Mouse (Mus musculus) lung, postnatal 0 days (tissue): ENCODE data around the gene Stk4. TPM values are rescaled to one million over a fixed set of nuclear protein-coding genes. Genes with fewer than 3 reads are reported as not detected.

Source experiments
- ATAC-seq: fragments of 200-750 bp; cut with Nextera tagmentation; 2 replicates; pipeline ENCODE4 v1.8.0; 2017; ENCODE audit warnings: moderate library complexity
- DNase-seq: peaks from one replicate; pipeline ENCODE4 v3.0.0-alpha.2; 2016; ENCODE audit warnings: low spot score
- H3K27ac ChIP-seq: fragments of 300-500 bp; sonication (generic); 2 replicates; pipeline ENCODE4 v1.5.1; 2014; ENCODE audit warnings: antibody characterized with exemption, mild to moderate bottlenecking, low read length, mixed read lengths
- H3K27me3 ChIP-seq: fragments of 300-500 bp; sonication (generic); replicated peaks from 2 replicates; pipeline ENCODE4 v1.6.1; 2014; ENCODE audit warnings: low read length, mixed read lengths; ENCODE audit not compliant: insufficient read depth
- H3K36me3 ChIP-seq: fragments of 300-500 bp; sonication (generic); 2 replicates; pipeline ENCODE4 v1.6.1; 2014; ENCODE audit warnings: low read length, mixed read lengths; ENCODE audit not compliant: insufficient read depth
- H3K4me1 ChIP-seq: fragments of 300-500 bp; sonication (generic); 2 replicates; pipeline ENCODE4 v1.6.1; 2014; ENCODE audit warnings: antibody characterized with exemption, low read depth, low read length, mixed read lengths; ENCODE audit not compliant: insufficient read depth
- H3K4me2 ChIP-seq: fragments of 300-500 bp; sonication (generic); replicated peaks from 2 replicates; pipeline ENCODE4 v1.6.1; 2014; ENCODE audit warnings: low read depth, mild to moderate bottlenecking, low read length, moderate library complexity, mixed read lengths
- H3K4me3 ChIP-seq: fragments of 300-500 bp; sonication (generic); 2 replicates; pipeline ENCODE4 v1.5.1; 2014; ENCODE audit warnings: low read depth, low read length
- H3K9ac ChIP-seq: fragments of 300-500 bp; sonication (generic); replicated peaks from 2 replicates; pipeline ENCODE4 v1.6.1; 2014; ENCODE audit warnings: low read depth, mild to moderate bottlenecking
- H3K9me3 ChIP-seq: fragments of 300-500 bp; sonication (generic); 2 replicates; pipeline ENCODE4 v1.6.1; 2016; ENCODE audit warnings: low read length, mixed read lengths
- CTCF ChIP-seq: IDR thresholded peaks from 2 replicates; pipeline ENCODE4 v1.5.1; 2016; ENCODE audit warnings: antibody characterized with exemption, mild to moderate bottlenecking
- EP300 ChIP-seq: IDR thresholded peaks from 2 replicates; pipeline ENCODE4 v1.6.1; 2016; ENCODE audit warnings: antibody characterized with exemption, mild to moderate bottlenecking, control low read depth
- WGBS: fragments of 180-500 bp; shearing (Covaris S2); extraction: QIAGEN DNeasy Blood & Tissue Kit; methylation state at CpG from one replicate; pipeline ENCODE4 v1.1.7; 2014; 5-methylcytosine and 5-hydroxymethylcytosine counted together
- polyA plus RNA-seq: library from polyadenylated mRNA; unstranded; fragments of >200 nt; fragmentation: Nextera tagmentation; extraction: Ambion mirVana; gene quantifications from 2 replicates; pipeline ENCODE4 v1.2.1, GENCODE M21; 2015

The Stk4 gene
- polyA plus RNA-seq, 1 experiment from 2014 or later: 27.0 TPM

- peak; percentile 22 for DNase-seq
- peak overlapping the region; percentile 89 for H3K4me3 ChIP-seq
- H3K9me3 ChIP-seq: no peaks in the 10 kb centered on the region
- no peak for TF ChIP-seq EP300
- no peak for TF ChIP-seq CTCF
- no peaks in the 10 kb centered on the region for H3K36me3 ChIP-seq
- H3K27ac ChIP-seq: peak overlapping the region; percentile 63; the same call in 1 of the 2 replicates
- ATAC-seq: no peak
- H3K4me1 ChIP-seq: peaks cover 11% of the 10 kb centered on the region; the same call in 1 of the 2 replicates
- peak overlapping the region; percentile 57; the same call in 1 of the 2 replicates for H3K9ac ChIP-seq
- WGBS: 18% methylated on average over 5 of the region's 5 CpGs
- peak overlapping the region; percentile 78 for H3K4me2 ChIP-seq
- H3K27me3 ChIP-seq: no peaks in the 10 kb centered on the region
Measured at GRCm38 (mm10) chr2:164075088-164075487, 5.0 kb downstream of the Stk4 start.

GRCm38 (mm10) chr2:164076874-164077425 is 6.8 kb downstream of the Stk4 start:
- peak overlapping the region; percentile 5; the same call in 1 of the 2 replicates for H3K4me2 ChIP-seq
- TF ChIP-seq EP300 (no peak), CTCF (no peak)
- peaks cover 14% of the 10 kb centered on the region for H3K36me3 ChIP-seq
- H3K27ac ChIP-seq: no peak overlapping the region
- H3K27me3 ChIP-seq: no peaks in the 10 kb centered on the region
- no peak overlapping the region for H3K9ac ChIP-seq
- ATAC-seq: no peak
- no peak for DNase-seq
- 76% methylated on average over 8 of the region's 8 CpGs for WGBS
- H3K9me3 ChIP-seq: no peaks in the 10 kb centered on the region
- H3K4me1 ChIP-seq: peaks cover 9% of the 10 kb centered on the region; the same call in 1 of the 2 replicates
- no peak overlapping the region for H3K4me3 ChIP-seq

GRCm38 (mm10) chr2:164077875-164078274 is 7.8 kb downstream of the Stk4 start:
- 48% methylated on average over 5 of the region's 5 CpGs for WGBS
- DNase-seq (peak; percentile 37), ATAC-seq (no peak)
- Histone ChIP-seq H3K9me3 (no peaks in the 10 kb centered on the region), H3K4me3 (no peak overlapping the region), H3K27me3 (no peaks in the 10 kb centered on the region), H3K36me3 (peaks cover 22% of the 10 kb centered on the region), H3K4me2 (0 out of 2 replicates have a peak overlapping the region, but pooled peaks have one; percentile 1), H3K4me1 (peaks cover 9% of the 10 kb centered on the region; the same call in 1 of the 2 replicates), H3K9ac (no peak overlapping the region), H3K27ac (peak overlapping the region; percentile 29; the same call in 1 of the 2 replicates)
- TF ChIP-seq EP300 (peak; percentile 45), CTCF (no peak)

- no peak for DNase-seq
- 79% methylated on average over 6 of the region's 6 CpGs for WGBS
Measured at GRCm38 (mm10) chr2:164079488-164079887, 9.4 kb downstream of the Stk4 start.

DNA sequence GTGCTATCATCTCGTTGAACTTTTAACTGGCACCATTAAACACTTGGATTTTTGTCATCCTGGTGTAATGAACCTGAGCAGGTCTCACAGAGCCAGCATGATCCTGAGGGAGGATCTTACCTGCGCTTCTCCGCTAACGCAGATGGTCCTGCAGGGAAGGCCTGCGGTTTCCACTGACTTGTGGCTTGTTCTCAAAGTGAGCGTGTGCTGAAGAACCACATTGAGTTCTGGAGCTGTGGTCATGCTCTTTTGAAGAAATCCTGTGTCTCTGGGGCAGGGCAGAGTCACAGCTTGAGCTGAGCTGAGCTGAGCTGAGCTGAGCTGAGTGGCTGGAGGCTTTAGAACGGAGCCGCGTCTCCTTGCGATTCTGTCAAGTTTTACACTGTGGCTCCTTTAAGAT is 11.5 kb downstream of the Stk4 start:
- no peaks in the 10 kb centered on the region for H3K27me3 ChIP-seq
- no peak for TF ChIP-seq EP300
- TF ChIP-seq CTCF: no peak
- H3K4me3 ChIP-seq: no peak overlapping the region
- ATAC-seq: no peak
- H3K9me3 ChIP-seq: no peaks in the 10 kb centered on the region
- 92% methylated on average over 10 of the region's 10 CpGs for WGBS
- peaks cover 25% of the 10 kb centered on the region for H3K36me3 ChIP-seq
- H3K4me2 ChIP-seq: no peak overlapping the region
- DNase-seq: no peak
- no peak overlapping the region for H3K9ac ChIP-seq
- H3K4me1 ChIP-seq: 0 out of 2 replicates have a peak, but pooled peaks cover 2% of the 10 kb centered on the region
- no peak overlapping the region for H3K27ac ChIP-seq

More at GRCm38 (mm10) chr2:164079488-164079887, 9.4 kb downstream of the Stk4 start:
- ATAC-seq: no peak
- H3K36me3 ChIP-seq: peaks cover 22% of the 10 kb centered on the region
- no peak overlapping the region for H3K9ac ChIP-seq
- H3K27me3 ChIP-seq: no peaks in the 10 kb centered on the region
- no peak for TF ChIP-seq CTCF
- no peak for TF ChIP-seq EP300
- no peaks in the 10 kb centered on the region for H3K9me3 ChIP-seq
- no peak overlapping the region for H3K4me3 ChIP-seq
- H3K27ac ChIP-seq: no peak overlapping the region
- no peak overlapping the region for H3K4me2 ChIP-seq
- peaks cover 11% of the 10 kb centered on the region; the same call in 1 of the 2 replicates for H3K4me1 ChIP-seq

DNA sequence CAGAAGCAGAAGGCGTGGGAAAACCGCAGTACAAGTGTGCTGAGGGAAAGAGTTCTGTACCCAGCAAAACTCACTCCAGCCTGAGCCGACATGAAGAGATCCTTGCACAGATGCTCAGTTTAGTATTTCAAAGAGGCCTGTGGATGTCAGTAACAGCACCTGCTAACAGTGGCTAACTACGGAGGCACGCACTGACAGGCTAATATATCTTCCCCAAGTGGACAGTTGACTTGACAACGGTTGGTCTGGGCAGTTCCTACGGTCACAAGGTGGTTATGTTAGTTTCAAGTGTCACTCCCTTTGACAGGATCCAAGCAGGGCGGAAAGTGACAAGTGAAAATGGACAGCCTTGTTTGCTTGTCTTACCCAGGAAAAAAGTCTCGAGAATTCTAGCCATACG is 12.1 kb downstream of the Stk4 start:
- 77% methylated on average over 10 of the region's 10 CpGs for WGBS
- ATAC-seq (no peak), DNase-seq (no peak)
- H3K4me2 ChIP-seq: no peak overlapping the region
- H3K27me3 ChIP-seq: no peaks in the 10 kb centered on the region
- TF ChIP-seq EP300 (no peak), CTCF (no peak)
- 0 out of 2 replicates have a peak, but pooled peaks cover 2% of the 10 kb centered on the region for H3K4me1 ChIP-seq
- H3K36me3 ChIP-seq: peaks cover 29% of the 10 kb centered on the region
- H3K4me3 ChIP-seq: no peak overlapping the region
- H3K9ac ChIP-seq: no peak overlapping the region
- H3K27ac ChIP-seq: no peak overlapping the region
- H3K9me3 ChIP-seq: no peaks in the 10 kb centered on the region
